Mouse (Mus musculus): ENCODE results near the gene Slc12a9.

GRCm38 (mm10) chr5:137330910-137331309, 2.5 kb downstream of the Slc12a9 start:
- no peak for TF ChIP-seq ZNF384 (IDR thresholded peaks at IDR 0.05; ENCODE audit: low read depth, low read length)
- no peak for TF ChIP-seq ZC3H11A (IDR thresholded peaks at IDR 0.05; ENCODE audit: borderline replicate concordance, low read depth, low read length)
- no peak for TF ChIP-seq MAFK (IDR thresholded peaks at IDR 0.05; ENCODE audit: insufficient read depth, low read depth, low read length)

Measured in ES-E14 (cell line).